Mouse (Mus musculus) cerebellum, adult 11-12 months (tissue): ENCODE data around the gene Fam151b.

Experiments used
- DNase-seq: peaks from one replicate; pipeline ENCODE4 v3.0.0; 2022

Gene Fam151b

GRCm38 (mm10) chr13:92410486-92410885 is 73.3 kb downstream of the Fam151b start:
- DNase-seq = no peak

- no peak for DNase-seq
Measured at GRCm38 (mm10) chr13:92403496-92403895, 80.3 kb downstream of the Fam151b start.

GRCm38 (mm10) chr13:92402063-92402462 is 81.8 kb downstream of the Fam151b start:
- no peak for DNase-seq
